Mouse (Mus musculus) c-Kit-negative CD71-positive TER-119-positive erythroid progenitor cells, embryonic 14.5 days (primary cell): Measurements from ENCODE around the gene Ciapin1.

ENCODE experiments used
- DNase-seq: peaks from one replicate; pipeline ENCODE4 v3.0.0-alpha.2; 2013; ENCODE audit warnings: low read depth, low spot score

The Ciapin1 gene

GRCm38 (mm10) chr8:94780491-94781154, 57.5 kb downstream of the Ciapin1 start:
- no peak for DNase-seq

GRCm38 (mm10) chr8:94779534-94780294, 58.4 kb downstream of the Ciapin1 start:
- no peak for DNase-seq

- DNase-seq, result no peak
These were observed 59.1 kb downstream of the Ciapin1 start for GRCm38 (mm10) chr8:94778895-94779533.

- DNase-seq, result no peak
These were observed 59.7 kb downstream of the Ciapin1 start for GRCm38 (mm10) chr8:94778473-94778872.

GRCm38 (mm10) chr8:94778036-94778435, 60.1 kb downstream of the Ciapin1 start:
- DNase-seq, result no peak

GRCm38 (mm10) chr8:94776346-94776745, 61.8 kb downstream of the Ciapin1 start:
- no peak for DNase-seq

GRCm38 (mm10) chr8:94774601-94775000, 63.6 kb downstream of the Ciapin1 start:
- no peak for DNase-seq

GRCm38 (mm10) chr8:94773700-94774171, 64.4 kb downstream of the Ciapin1 start:
- no peak for DNase-seq

- no peak for DNase-seq
These were observed 65.1 kb downstream of the Ciapin1 start for GRCm38 (mm10) chr8:94773048-94773447.

- DNase-seq, result no peak
These were observed 66.1 kb downstream of the Ciapin1 start, which contains the start of gene Cx3cl1 for GRCm38 (mm10) chr8:94771941-94772670. Gene Cx3cl1 (plus strand): TSS chr8:94772009.

- DNase-seq, result no peak
These were observed 67.2 kb downstream of the Ciapin1 start for GRCm38 (mm10) chr8:94770945-94771344.
